Mouse (Mus musculus) ES-E14 (cell line): ENCODE results near the gene Olfr424.

ENCODE experiments used
- HCFC1 ChIP-seq: IDR thresholded peaks from 2 replicates; pipeline ENCODE4 v1.6.1; 2012; ENCODE audit warnings: low read length, inconsistent platforms, borderline replicate concordance; ENCODE audit not compliant: insufficient read depth
- MAFK ChIP-seq: IDR thresholded peaks from 2 replicates; pipeline ENCODE4 v1.6.1; 2014; ENCODE audit warnings: mild to moderate bottlenecking, low read depth, low read length, inconsistent platforms; ENCODE audit not compliant: insufficient read depth
- ZNF384 ChIP-seq: IDR thresholded peaks from 2 replicates; pipeline ENCODE4 v1.6.1; 2012; ENCODE audit warnings: low read depth, low read length, inconsistent platforms

DNA sequence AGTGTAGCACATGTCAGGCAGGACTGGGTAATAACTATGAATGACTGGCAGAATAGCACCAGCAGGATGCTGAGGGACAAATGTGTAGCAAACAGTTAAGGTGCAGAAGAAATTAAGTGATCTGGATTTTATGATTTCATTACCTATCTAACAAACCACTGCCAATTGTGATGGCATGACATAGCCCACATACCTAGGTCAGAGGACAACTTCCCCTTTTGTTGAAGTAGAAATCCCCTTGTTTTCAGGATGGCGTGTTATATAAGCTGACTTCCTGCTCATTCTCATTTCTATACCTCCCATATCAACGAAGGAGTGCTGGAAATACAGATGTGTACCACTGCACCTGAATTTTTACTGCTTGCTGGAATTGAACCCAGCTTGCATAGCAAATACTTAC lies 10.1 kb downstream of the Olfr424 start:
- TF ChIP-seq MAFK (no peak), ZNF384 (no peak), HCFC1 (no peak)
